Mouse (Mus musculus): Measurements from ENCODE around the gene Cd86. TPM values are rescaled to one million over a fixed set of nuclear protein-coding genes. Genes with fewer than 3 reads are reported as not detected.

Cd86 gene
- polyA plus RNA-seq, 3 experiments from 2014 or later = 31.6 to 68.0 (median 48.2) TPM

GRCm38 (mm10) chr16:36596671-36597410 lies 69.0 kb downstream of the Cd86 start:
- ATAC-seq = no peak

GRCm38 (mm10) chr16:36589898-36590297 lies 76.0 kb downstream of the Cd86 start:
- ATAC-seq = no peak

- peak; percentile 97 for ATAC-seq
Observed at GRCm38 (mm10) chr16:36587971-36588370, 77.9 kb downstream of the Cd86 start.

GRCm38 (mm10) chr16:36582073-36582472 lies 83.8 kb downstream of the Cd86 start:
- no peak for ATAC-seq

- peak; percentile 28 for ATAC-seq
Observed at GRCm38 (mm10) chr16:36571942-36572341, 93.9 kb downstream of the Cd86 start.

GRCm38 (mm10) chr16:36561386-36562338 lies 104.2 kb downstream of the Cd86 start, which contains the start of gene Casr:
Casr (minus strand) TSS chr16:36562141.
- no peak for ATAC-seq

GRCm38 (mm10) chr16:36559573-36559972 lies 106.3 kb downstream of the Cd86 start:
- no peak for ATAC-seq

GRCm38 (mm10) chr16:36555672-36556165 lies 110.2 kb downstream of the Cd86 start:
- no peak for ATAC-seq

Other genes starting within 250 kb of the Cd86 start
- not detected for gene Stfa3, start 210.7 kb downstream of the Cd86 start, polyA plus RNA-seq (2017; shearing (Covaris generic))
- not detected for gene Casr, start 103.9 kb downstream of the Cd86 start, polyA plus RNA-seq (2017; shearing (Covaris generic))
- 10 to 100 TPM in 1 of 3 experiments, 1 to 10 TPM in 2; 6.9 to 18.3 (median 8.2) TPM for gene Ildr1, start 27.9 kb upstream of the Cd86 start, polyA plus RNA-seq (2017; shearing (Covaris generic))
- gene Slc15a2, start 118.9 kb upstream of the Cd86 start, polyA plus RNA-seq (2017; shearing (Covaris generic)) = 10 to 100 TPM; 22.2 to 79.8 (median 44.2) TPM
- 10 to 100 TPM in 2 of 3 experiments, 1 to 10 TPM in 1; 6.7 to 25.0 (median 19.2) TPM for gene Iqcb1, start 162.3 kb upstream of the Cd86 start, polyA plus RNA-seq (2017; shearing (Covaris generic))
- 1 to 10 TPM in 1 of 3 experiments, under 1 TPM in 2; 0.36 to 2.0 (median 0.63) TPM for gene Eaf2, start 208.9 kb upstream of the Cd86 start, polyA plus RNA-seq (2017; shearing (Covaris generic))
- 10 to 100 TPM; 33.8 to 41.7 (median 37.1) TPM for gene Golgb1, start 209.1 kb upstream of the Cd86 start, polyA plus RNA-seq (2017; shearing (Covaris generic))

All from inflammation-experienced regulatory T-cells, adult 6 months (primary cell).